Mouse (Mus musculus): ENCODE results near the gene Pxylp1.

DNA sequence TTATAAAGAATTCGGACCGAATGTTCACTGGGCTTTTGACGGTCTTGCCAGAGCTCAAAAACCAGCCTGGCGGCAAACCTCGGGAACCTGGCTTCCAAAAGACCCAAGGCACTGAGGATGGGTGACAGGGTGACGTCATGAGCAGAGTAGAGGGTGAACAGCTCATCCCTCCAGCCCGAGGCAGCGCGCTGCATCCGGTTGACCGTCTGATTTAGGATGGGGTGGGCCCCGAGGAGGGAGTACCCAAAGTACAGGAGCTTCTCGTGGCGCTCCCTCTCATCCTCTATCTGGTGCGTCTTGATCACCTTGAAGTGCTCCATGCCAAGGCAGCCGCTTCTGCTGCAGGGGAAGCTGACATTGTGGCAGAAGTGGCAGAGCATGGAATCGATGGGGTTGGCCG, 67.6 kb downstream of the Pxylp1 start:
- TF ChIP-seq POLR2A (IDR thresholded peaks at IDR 0.05; ENCODE audit: borderline replicate concordance, extremely low read depth, insufficient read depth, insufficient read length, poor library complexity, severe bottlenecking) (no peak), CTCF (IDR thresholded peaks at IDR 0.05; ENCODE audit: borderline replicate concordance, extremely low read depth, insufficient read depth, insufficient read length) (no peak)

Measured in brain, embryonic 14.5 days (tissue).